Mouse (Mus musculus) urinary bladder, postnatal 36 days (tissue): Measurements from ENCODE around the gene Smco1.

Experiments used
- DNase-seq, 2 experiments: peaks; one replicate each; pipeline ENCODE4 v3.0.0; 2022; ENCODE audit warnings: low spot score in 2 of 2, mixed read lengths in 1 of 2

The Smco1 gene

DNA sequence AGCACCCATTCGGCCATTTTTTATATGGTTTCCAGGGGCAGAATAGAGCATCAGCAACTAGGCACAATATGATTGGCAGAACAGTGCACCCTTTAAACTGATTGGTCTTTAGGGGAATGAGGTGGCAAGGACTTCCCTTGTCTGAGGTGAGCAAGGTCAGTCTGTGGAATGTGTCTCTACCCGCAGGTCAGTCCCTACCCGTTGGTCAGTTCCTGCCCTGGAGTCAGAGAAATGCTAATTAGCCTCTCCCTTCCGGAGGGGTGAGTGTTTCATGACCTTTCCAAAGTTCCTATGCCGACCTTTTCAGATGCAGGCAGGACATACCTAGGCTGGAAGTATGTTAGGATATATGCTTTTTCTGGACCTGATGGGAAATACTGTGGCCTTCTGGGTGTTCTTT, 41.1 kb downstream of the Smco1 start:
- DNase-seq = no peak

- DNase-seq = no peak
Observed at GRCm38 (mm10) chr16:32312859-32313258, 41.6 kb downstream of the Smco1 start.

- DNase-seq = no peak
Observed at GRCm38 (mm10) chr16:32316601-32317000, 45.3 kb downstream of the Smco1 start.

DNA sequence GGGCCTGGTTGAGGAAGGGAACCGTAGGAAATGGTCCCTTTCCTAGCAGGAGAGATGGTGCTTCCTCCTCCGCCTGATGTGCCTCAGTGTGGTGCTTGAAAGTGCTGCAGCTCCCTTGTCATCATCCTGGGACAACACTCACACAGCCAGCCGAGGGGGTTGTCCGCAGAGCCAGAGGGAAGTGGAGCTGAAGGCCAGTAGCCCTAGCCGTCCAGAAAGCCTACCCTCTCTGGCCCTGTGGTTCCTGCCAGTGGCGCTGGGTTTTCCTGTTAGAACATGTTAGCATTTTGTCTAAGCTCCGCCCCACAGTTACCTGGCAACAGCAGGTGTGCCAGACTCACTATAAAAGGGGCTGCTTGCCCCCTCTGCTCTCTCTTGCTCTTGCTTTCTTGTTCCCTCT, 52.7 kb downstream of the Smco1 start:
- no peak for DNase-seq
